Mouse (Mus musculus): Measurements from ENCODE around the gene Nrk. TPM values are rescaled to one million over a fixed set of nuclear protein-coding genes. Genes with fewer than 3 reads are reported as not detected.

Nrk gene
- polyA plus RNA-seq, 1 experiment from 2014 or later = 23.1 TPM

- H3K27me3 ChIP-seq (ENCODE audit: insufficient read depth, low read length) = no peaks in the 10 kb centered on the region
- H3K4me2 ChIP-seq = no peak overlapping the region
- H3K4me3 ChIP-seq (ENCODE audit: low read depth, low read length) = no peak overlapping the region
- H3K36me3 ChIP-seq (ENCODE audit: insufficient read depth) = no peaks in the 10 kb centered on the region
- no peak overlapping the region for H3K9ac ChIP-seq
- DNase-seq (peak; percentile 29), ATAC-seq (ENCODE audit: insufficient read depth) (no peak)
- H3K4me1 ChIP-seq (ENCODE audit: insufficient read depth) = no peaks in the 10 kb centered on the region
- H3K27ac ChIP-seq (ENCODE audit: low read depth) = no peak overlapping the region
- no peaks in the 10 kb centered on the region for H3K9me3 ChIP-seq (ENCODE audit: low read depth, low read length)
- TF ChIP-seq CTCF (IDR thresholded peaks at IDR 0.05; ENCODE audit: low read depth) = no peak
- 40% methylated on average over 2 of the region's 2 CpGs for WGBS
These were observed 125.1 kb downstream of the Nrk start for GRCm38 (mm10) chrX:139039314-139039713.

GRCm38 (mm10) chrX:139041148-139041547 is 126.9 kb downstream of the Nrk start:
- Histone ChIP-seq H3K36me3 (ENCODE audit: insufficient read depth) (no peaks in the 10 kb centered on the region), H3K4me3 (ENCODE audit: low read depth, low read length) (no peak overlapping the region), H3K27ac (ENCODE audit: low read depth) (no peak overlapping the region), H3K9me3 (ENCODE audit: low read depth, low read length) (no peaks in the 10 kb centered on the region), H3K9ac (no peak overlapping the region), H3K4me1 (ENCODE audit: insufficient read depth) (no peaks in the 10 kb centered on the region), H3K4me2 (no peak overlapping the region), H3K27me3 (ENCODE audit: insufficient read depth, low read length) (no peaks in the 10 kb centered on the region)
- 76% methylated on average over 1 of the region's 1 CpGs for WGBS
- TF ChIP-seq CTCF (IDR thresholded peaks at IDR 0.05; ENCODE audit: low read depth) = no peak
- ATAC-seq (ENCODE audit: insufficient read depth) = no peak
- DNase-seq = no peak

- no peaks in the 10 kb centered on the region for H3K36me3 ChIP-seq (ENCODE audit: insufficient read depth)
- WGBS = 34% methylated on average over 1 of the region's 1 CpGs
- ATAC-seq (ENCODE audit: insufficient read depth) (peak; percentile 83), DNase-seq (peak; percentile 78)
- H3K4me1 ChIP-seq (ENCODE audit: insufficient read depth) = no peaks in the 10 kb centered on the region
- no peaks in the 10 kb centered on the region for H3K27me3 ChIP-seq (ENCODE audit: insufficient read depth, low read length)
- no peaks in the 10 kb centered on the region for H3K9me3 ChIP-seq (ENCODE audit: low read depth, low read length)
- no peak overlapping the region for H3K27ac ChIP-seq (ENCODE audit: low read depth)
- H3K9ac ChIP-seq = no peak overlapping the region
- H3K4me2 ChIP-seq = no peak overlapping the region
- TF ChIP-seq CTCF (IDR thresholded peaks at IDR 0.05; ENCODE audit: low read depth) = no peak
- no peak overlapping the region for H3K4me3 ChIP-seq (ENCODE audit: low read depth, low read length)
These were observed 137.7 kb downstream of the Nrk start for GRCm38 (mm10) chrX:139051976-139052375.

GRCm38 (mm10) chrX:139053149-139053548 is 138.9 kb downstream of the Nrk start:
- Histone ChIP-seq H3K27ac (ENCODE audit: low read depth) (no peak overlapping the region), H3K9me3 (ENCODE audit: low read depth, low read length) (no peaks in the 10 kb centered on the region), H3K27me3 (ENCODE audit: insufficient read depth, low read length) (no peaks in the 10 kb centered on the region), H3K4me3 (ENCODE audit: low read depth, low read length) (no peak overlapping the region), H3K36me3 (ENCODE audit: insufficient read depth) (no peaks in the 10 kb centered on the region), H3K4me2 (no peak overlapping the region), H3K4me1 (ENCODE audit: insufficient read depth) (no peaks in the 10 kb centered on the region), H3K9ac (no peak overlapping the region)
- no peak for TF ChIP-seq CTCF (IDR thresholded peaks at IDR 0.05; ENCODE audit: low read depth)
- ATAC-seq (ENCODE audit: insufficient read depth) (no peak), DNase-seq (no peak)
- WGBS = 47% methylated on average over 1 of the region's 1 CpGs

Other genes starting within 250 kb of the Nrk start
- 0.22 and 0.39 TPM in 2 replicates for gene Serpina7, start 170.8 kb downstream of the Nrk start, polyA plus RNA-seq (2014; fragmentation: Nextera tagmentation; extraction: Ambion mirVana)
- gene 4930513O06Rik, start 171.8 kb downstream of the Nrk start, polyA plus RNA-seq (2014; fragmentation: Nextera tagmentation; extraction: Ambion mirVana) = not detected in 2 replicates

Measured in lung, embryonic 14.5 days (tissue).